Mouse (Mus musculus): Measurements from ENCODE around the gene Aqr.

Gene Aqr

DNA sequence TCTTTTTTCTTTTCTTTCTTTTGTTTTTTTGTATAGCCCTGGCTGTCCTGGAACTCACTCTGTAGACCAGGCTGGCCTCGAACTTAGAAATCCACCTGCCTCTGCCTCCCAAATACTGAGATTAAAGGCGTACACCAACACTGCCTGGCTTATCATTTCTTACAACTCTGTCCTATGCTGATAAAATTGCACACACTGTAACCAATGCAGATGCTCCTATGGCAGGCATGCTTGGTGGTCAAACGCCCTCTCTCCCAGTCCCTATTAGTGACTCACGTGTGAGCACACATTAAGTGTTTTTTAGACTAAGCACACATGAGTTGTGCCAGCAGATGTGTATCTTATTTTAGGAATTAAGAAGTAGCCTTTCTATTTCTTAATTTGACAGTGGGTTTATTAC lies 53.5 kb downstream of the Aqr start:
- DNase-seq = no peak

GRCm38 (mm10) chr2:114130657-114131056 lies 56.2 kb downstream of the Aqr start:
- no peak for DNase-seq

- DNase-seq = no peak
These were observed 63.5 kb downstream of the Aqr start for GRCm38 (mm10) chr2:114123304-114123703.

GRCm38 (mm10) chr2:114119451-114119850 lies 67.4 kb downstream of the Aqr start:
- DNase-seq = no peak

- no peak for DNase-seq
These were observed 69.2 kb downstream of the Aqr start for GRCm38 (mm10) chr2:114117665-114118064.

DNA sequence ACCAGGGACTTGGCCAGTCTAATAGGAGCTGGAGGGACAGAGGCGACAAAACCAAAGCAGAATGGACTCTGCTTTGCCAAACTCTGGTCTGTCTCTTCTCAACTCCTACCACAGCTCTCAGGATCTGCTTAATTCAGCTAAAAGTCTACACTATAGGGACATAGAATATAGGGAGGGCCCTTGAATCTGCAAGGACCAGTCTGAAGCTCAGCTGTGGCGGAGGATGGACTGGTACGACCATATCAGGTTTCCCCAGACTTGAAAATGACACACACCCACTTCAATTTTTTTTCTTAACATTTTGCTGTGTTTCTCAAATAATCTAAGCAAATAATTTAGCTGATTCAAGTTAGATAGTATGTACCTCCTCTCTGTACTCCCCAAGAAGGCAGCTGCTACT lies 69.6 kb downstream of the Aqr start:
- DNase-seq = no peak

DNA sequence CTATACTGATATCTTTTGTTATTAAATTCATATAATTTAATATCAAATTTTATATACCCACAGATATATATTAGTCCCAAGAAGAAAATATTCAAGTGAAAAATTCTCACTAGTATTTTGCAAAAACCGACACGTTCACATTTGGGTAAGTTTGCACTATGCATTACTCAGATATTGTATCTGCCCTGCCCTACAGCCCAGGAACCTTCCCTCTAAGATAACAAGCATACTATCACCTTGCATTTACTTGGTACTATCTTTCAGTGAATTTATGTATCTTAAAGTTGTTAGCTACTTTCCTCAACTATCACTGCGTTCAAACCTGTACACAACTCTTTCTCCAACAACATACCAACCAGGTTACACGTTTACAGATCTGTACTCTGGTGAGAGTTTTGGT lies 71.3 kb downstream of the Aqr start:
- no peak for DNase-seq

DNA sequence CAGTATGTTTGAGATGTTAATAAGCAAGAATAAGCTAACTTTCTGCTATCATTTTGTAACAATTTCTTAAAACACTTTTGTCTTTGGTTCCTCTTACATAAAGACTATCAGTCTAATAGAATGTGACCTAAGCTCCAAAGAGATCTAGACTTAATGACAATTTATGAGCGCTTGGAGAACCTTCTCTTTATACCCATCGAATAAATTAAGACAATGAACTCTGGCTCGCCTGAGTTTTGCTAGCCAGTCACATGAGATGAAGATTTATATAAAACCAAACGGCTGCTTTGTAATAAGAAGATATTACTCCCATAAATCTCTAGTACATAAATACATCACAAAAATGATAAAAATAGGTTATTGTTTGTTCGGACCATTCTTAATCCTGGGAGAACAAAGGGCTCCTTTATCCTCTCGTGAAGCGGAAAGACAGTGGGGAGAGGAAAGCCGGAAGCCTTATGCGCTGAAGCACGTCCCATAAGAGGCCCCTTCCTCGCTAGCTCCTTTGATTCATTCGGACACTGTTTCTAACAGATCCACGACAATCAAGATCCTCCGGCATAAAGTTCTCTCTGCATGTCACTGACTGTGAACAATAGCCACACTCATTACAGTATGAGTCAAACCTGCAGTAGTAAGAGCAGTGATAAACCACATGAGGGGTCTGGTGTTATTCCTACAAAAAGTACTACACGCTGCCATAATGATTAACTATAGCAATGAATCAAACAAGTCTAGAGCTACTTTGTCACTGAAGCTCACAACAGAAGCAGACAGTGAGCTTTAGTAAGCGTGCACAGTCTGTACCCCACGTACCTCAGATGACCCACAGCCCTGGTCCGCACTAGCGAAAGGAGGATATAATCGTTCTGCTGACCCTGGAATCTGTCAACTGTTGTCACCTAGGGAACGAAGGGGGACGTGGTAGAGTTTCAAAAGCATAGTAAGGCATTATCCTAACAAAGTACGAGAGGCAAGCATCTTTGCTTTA lies 79.2 kb downstream of the Aqr start:
- DNase-seq = no peak

- DNase-seq = no peak
These were observed 80.4 kb downstream of the Aqr start for GRCm38 (mm10) chr2:114106383-114106782.

GRCm38 (mm10) chr2:114102471-114102870 lies 84.4 kb downstream of the Aqr start:
- DNase-seq = no peak

- no peak for DNase-seq
These were observed 86.0 kb downstream of the Aqr start for GRCm38 (mm10) chr2:114100834-114101233.

DNA sequence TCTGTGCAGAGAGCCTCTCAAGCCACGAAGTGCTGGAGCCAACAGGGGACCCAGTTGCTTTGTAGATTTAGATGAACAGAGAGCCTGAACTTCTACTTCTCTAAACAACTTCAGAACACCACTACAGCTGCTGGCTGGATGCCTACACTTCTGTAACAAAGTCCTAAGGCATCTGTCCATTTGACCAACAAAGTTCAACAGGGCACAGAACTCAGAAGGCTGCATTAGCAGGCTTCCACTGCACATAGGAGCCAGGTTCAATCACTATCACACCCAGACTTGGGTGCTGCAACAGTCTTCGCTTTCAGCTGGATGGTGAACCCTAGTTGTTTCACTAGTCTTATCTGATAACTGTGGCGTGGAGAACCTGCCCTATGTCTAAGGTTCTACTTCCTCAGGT lies 87.0 kb downstream of the Aqr start:
- no peak for DNase-seq

GRCm38 (mm10) chr2:114099109-114099508 lies 87.7 kb downstream of the Aqr start:
- DNase-seq = no peak

- no peak for DNase-seq
These were observed 89.2 kb downstream of the Aqr start for GRCm38 (mm10) chr2:114097627-114098026.

DNA sequence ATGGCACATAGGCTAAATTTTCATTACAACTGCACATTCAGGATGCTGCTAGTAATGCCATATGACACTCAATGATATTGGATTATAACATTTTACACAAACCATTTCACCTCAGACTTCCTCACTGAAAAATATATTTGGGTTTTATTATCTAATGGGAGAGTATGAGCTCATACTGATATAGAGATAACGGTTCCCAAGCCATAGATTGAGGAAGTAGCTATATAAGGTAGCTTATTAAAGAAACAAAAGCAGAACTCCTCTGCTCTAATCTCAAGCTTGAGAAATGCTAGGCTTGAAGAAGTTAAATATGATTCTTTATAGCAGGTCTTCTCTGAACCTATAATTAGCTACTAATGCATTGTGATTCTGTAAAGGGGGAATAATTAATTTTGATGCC lies 90.3 kb downstream of the Aqr start:
- no peak for DNase-seq

DNA sequence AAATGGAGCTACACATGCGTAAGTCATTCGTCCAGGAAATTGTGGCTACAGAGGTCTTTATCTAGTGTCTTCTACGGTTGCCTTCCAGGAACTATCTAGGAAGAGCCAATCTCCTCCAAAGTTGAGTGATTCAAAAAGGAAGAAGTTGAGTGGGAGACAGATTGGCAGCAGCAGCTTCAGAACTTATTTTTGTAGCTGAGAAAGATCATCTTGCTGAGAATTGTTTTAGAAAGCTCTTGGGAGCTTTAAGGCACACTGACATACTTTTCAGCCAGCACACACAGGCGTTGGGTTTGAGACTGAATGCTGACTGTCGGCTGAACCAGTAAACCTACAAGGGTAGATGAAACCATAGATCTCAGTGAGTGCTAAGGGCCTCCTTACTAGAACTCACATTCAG lies 91.5 kb downstream of the Aqr start:
- no peak for DNase-seq

- no peak for DNase-seq
These were observed 92.1 kb downstream of the Aqr start for GRCm38 (mm10) chr2:114094696-114095095.

GRCm38 (mm10) chr2:114093577-114093976 lies 93.2 kb downstream of the Aqr start:
- DNase-seq = no peak

GRCm38 (mm10) chr2:114089862-114090261 lies 97.0 kb downstream of the Aqr start:
- no peak for DNase-seq

DNA sequence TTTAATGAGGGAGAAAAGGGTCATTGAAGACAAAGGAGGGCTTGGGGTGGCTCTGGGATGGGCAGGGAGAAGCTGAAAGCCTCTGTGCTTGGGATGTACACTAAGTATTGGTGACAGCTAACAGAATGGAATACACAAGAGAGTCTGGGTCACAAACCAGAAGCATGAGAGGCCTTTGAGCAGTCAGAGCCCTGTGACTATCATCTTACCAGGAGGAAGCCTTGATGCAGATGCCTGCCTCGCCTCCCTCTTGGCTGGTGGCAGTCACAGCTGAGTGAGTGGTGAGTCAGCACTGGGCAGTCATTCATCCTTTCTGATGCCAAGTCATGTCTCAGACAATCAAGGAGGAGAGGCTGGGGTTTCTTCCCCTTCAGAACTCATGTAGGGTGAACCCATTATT lies 99.6 kb downstream of the Aqr start:
- DNase-seq = no peak

- no peak for DNase-seq
These were observed 114.9 kb downstream of the Aqr start for GRCm38 (mm10) chr2:114071876-114072275.

- DNase-seq = no peak
These were observed 120.6 kb downstream of the Aqr start for GRCm38 (mm10) chr2:114066226-114066625.

DNA sequence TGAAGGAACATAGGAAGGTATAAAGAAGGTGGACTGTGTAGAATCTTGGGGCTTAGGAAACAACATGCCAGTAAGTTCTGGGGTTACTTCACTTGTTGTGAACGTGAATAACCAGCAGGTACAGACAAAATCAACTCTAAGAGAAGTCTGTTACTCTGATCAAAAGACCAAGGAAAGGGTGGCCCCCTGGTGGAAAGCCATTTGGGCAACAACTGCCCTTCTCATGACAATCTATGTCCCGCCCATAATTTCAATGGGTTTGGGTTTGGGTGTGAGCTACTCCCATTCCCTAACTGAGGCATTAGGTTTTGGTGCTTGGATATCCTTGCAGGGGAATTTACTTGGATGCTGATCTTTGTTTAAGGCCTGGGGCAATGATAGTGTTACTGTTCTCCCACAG lies 122.8 kb downstream of the Aqr start:
- no peak for DNase-seq

GRCm38 (mm10) chr2:114060071-114060591 lies 126.7 kb downstream of the Aqr start:
- no peak for DNase-seq

DNA sequence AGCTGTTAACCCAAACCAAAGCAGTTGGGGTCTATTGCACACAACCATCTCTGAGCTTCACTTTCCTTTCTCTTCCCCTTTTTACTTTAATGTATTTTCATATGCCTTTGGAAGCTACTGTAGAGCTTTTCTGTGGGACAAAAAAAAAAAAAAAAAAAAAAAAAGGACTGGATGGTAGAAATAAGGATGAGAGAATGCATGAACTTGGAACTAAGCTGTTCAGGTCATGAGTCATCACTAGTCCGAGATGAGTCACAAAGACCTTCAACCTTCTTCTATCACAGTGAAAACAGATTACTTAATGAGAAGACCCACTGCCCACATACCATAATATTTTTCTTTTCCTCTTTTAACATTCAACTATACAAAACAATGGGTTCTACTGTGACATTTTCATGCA lies 127.2 kb downstream of the Aqr start:
- no peak for DNase-seq
